Mouse (Mus musculus) lung, adult 2 months (tissue): Measurements from ENCODE around the gene Grip1. TPM values are rescaled to one million over a fixed set of nuclear protein-coding genes. Genes with fewer than 3 reads are reported as not detected.

Experiments used
- DNase-seq: peaks from one replicate; pipeline ENCODE4 v3.0.0; 2022
- H3K4me1 ChIP-seq: fragments of 200-500 bp; 2 replicates; pipeline ENCODE4 v1.6.1; 2011; ENCODE audit warnings: low read length; ENCODE audit not compliant: control insufficient read depth, insufficient read depth
- H3K4me3 ChIP-seq: fragments of 200-500 bp; replicated peaks from 2 replicates; pipeline ENCODE3; 2011; ENCODE audit warnings: low read depth, mild to moderate bottlenecking, control low read depth, low read length; ENCODE audit errors: extremely low read depth
- CTCF ChIP-seq: fragments of 200-500 bp; IDR thresholded peaks from 2 replicates; pipeline ENCODE4 v1.5.1; 2011; ENCODE audit warnings: mild to moderate bottlenecking, low read length, control low read depth; ENCODE audit not compliant: insufficient read depth
- POLR2A ChIP-seq: fragments of 200-500 bp; IDR thresholded peaks from 2 replicates; pipeline ENCODE4 v1.6.1; 2011; ENCODE audit warnings: low read depth, mild to moderate bottlenecking, control low read depth, low read length, borderline replicate concordance; ENCODE audit errors: extremely low read depth
- WGBS: fragments of 180-500 bp; shearing (Covaris S2); methylation state at CpG from one replicate; pipeline ENCODE4 v1.1.7; 2018; 5-methylcytosine and 5-hydroxymethylcytosine counted together
- polyA plus RNA-seq: library from polyadenylated mRNA; depleted of rRNA; stranded (reverse); fragments of >200 nt; gene quantifications from 2 replicates; pipeline ENCODE4 v1.2.3, GENCODE M21; 2012

Gene Grip1
- polyA plus RNA-seq, 1 experiment, result 1.3 TPM

GRCm38 (mm10) chr10:119884591-119884990 lies 431.0 kb downstream of the Grip1 start:
- Histone ChIP-seq H3K4me1 (no peaks in the 10 kb centered on the region), H3K4me3 (no peak overlapping the region)
- TF ChIP-seq POLR2A, result no peak
- TF ChIP-seq CTCF, result no peak
- 83% methylated on average over 9 of the region's 9 CpGs for WGBS
- no peak for DNase-seq

- Histone ChIP-seq H3K4me1 (no peaks in the 10 kb centered on the region), H3K4me3 (no peak overlapping the region)
- no peak for TF ChIP-seq POLR2A
- TF ChIP-seq CTCF, result no peak
- WGBS, result 81% methylated on average over 6 of the region's 6 CpGs
- no peak for DNase-seq
Observed at GRCm38 (mm10) chr10:119885563-119885962, 431.9 kb downstream of the Grip1 start.

GRCm38 (mm10) chr10:119886681-119887080 lies 433.1 kb downstream of the Grip1 start:
- Histone ChIP-seq H3K4me3 (no peak overlapping the region), H3K4me1 (no peaks in the 10 kb centered on the region)
- no peak for TF ChIP-seq CTCF
- no peak for TF ChIP-seq POLR2A
- 56% methylated on average over 1 of the region's 1 CpGs for WGBS
- no peak for DNase-seq

DNA sequence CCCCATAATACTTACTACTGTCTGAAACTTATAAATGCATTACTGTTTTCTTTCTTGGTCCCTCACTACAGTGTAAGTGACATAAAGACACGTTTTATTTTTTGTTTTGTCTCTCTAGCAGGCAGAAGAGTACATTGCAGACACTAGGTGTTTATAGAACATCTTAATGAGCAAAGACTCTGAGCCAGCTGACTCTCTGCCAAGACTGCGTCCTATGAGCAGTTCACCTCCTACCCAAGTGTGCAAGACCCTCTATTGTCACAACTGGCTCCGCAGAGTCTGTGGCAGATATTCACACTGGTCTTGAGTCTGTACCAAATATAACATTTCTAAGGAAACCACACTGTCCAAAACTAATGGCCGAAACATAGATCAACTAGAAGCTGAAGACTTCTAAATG lies 449.1 kb downstream of the Grip1 start:
- TF ChIP-seq CTCF (no peak), POLR2A (no peak)
- no peak for DNase-seq
- H3K4me1 ChIP-seq, result no peaks in the 10 kb centered on the region
- WGBS, result 39% methylated on average over 4 of the region's 4 CpGs
- H3K4me3 ChIP-seq, result no peak overlapping the region

DNA sequence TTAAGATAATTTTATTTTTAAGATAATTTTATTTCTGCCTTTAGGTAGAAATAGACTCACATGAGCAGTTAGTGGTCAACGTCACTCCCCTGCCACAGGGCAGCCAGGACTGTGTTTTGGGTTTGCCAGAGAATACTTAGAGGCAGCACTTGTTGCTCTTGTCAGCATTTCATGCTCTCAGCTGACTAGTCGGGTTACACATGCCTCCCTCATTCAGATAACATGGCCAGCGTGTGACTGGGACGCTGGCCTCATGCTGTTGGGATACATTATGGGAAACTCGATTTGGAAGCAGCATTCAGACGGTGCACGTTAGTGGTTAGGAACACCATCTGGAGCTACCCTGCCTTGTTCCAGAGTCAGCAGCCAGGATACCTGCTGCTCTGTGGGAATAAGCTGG lies 453.2 kb downstream of the Grip1 start:
- no peak overlapping the region for H3K4me3 ChIP-seq
- no peak for DNase-seq
- 74% methylated on average over 7 of the region's 7 CpGs for WGBS
- no peak for TF ChIP-seq CTCF
- no peak for TF ChIP-seq POLR2A
- no peaks in the 10 kb centered on the region for H3K4me1 ChIP-seq

GRCm38 (mm10) chr10:119917995-119918394 lies 464.4 kb downstream of the Grip1 start:
- Histone ChIP-seq H3K4me1 (no peaks in the 10 kb centered on the region), H3K4me3 (no peak overlapping the region)
- WGBS, result 84% methylated on average over 9 of the region's 9 CpGs
- no peak for DNase-seq
- TF ChIP-seq CTCF, result no peak
- TF ChIP-seq POLR2A, result no peak

- H3K4me3 ChIP-seq, result no peak overlapping the region
- H3K4me1 ChIP-seq, result no peaks in the 10 kb centered on the region
- TF ChIP-seq POLR2A (no peak), CTCF (no peak)
- DNase-seq, result no peak
- WGBS, result 71% methylated on average over 5 of the region's 5 CpGs
Observed at GRCm38 (mm10) chr10:119927963-119928362, 474.3 kb downstream of the Grip1 start.

- Histone ChIP-seq H3K4me3 (no peak overlapping the region), H3K4me1 (no peaks in the 10 kb centered on the region)
- 77% methylated on average over 2 of the region's 2 CpGs for WGBS
- no peak for TF ChIP-seq POLR2A
- no peak for TF ChIP-seq CTCF
- no peak for DNase-seq
Observed at GRCm38 (mm10) chr10:119928921-119929320, 475.3 kb downstream of the Grip1 start.

DNA sequence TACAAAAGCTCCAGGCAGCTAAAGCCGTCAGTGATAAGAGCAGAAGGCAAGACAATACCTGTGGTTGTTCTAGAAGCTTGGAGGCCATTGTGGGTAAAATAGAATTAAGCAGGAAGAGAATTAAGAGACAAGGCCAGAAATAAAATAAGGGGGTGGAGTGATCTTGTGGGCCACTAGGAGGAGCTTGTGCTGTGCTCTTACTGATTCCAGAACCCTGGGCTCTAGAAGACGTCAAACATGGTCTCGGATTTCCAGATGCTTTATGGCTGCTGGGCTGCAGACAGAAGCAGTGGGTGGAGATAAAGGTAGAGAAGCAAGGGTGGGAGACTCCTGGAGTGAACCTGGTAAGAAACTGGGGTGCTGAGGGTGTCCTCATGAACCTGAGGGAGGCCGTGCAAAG lies 479.2 kb downstream of the Grip1 start:
- DNase-seq, result no peak
- WGBS, result 51% methylated on average over 4 of the region's 4 CpGs
- Histone ChIP-seq H3K4me3 (no peak overlapping the region), H3K4me1 (no peaks in the 10 kb centered on the region)
- TF ChIP-seq CTCF, result no peak
- no peak for TF ChIP-seq POLR2A

GRCm38 (mm10) chr10:119933362-119933761 lies 479.7 kb downstream of the Grip1 start:
- H3K4me1 ChIP-seq, result no peaks in the 10 kb centered on the region
- no peak for DNase-seq
- H3K4me3 ChIP-seq, result no peak overlapping the region
- 76% methylated on average over 5 of the region's 5 CpGs for WGBS
- TF ChIP-seq POLR2A (no peak), CTCF (no peak)

- no peak for DNase-seq
- 68% methylated on average over 6 of the region's 6 CpGs for WGBS
- TF ChIP-seq CTCF (no peak), POLR2A (no peak)
Observed at GRCm38 (mm10) chr10:119935231-119935630, 481.6 kb downstream of the Grip1 start.

More at GRCm38 (mm10) chr10:119935231-119935630, 481.6 kb downstream of the Grip1 start:
- H3K4me3 ChIP-seq, result no peak overlapping the region
- no peaks in the 10 kb centered on the region for H3K4me1 ChIP-seq
